Mouse (Mus musculus) stomach, postnatal 0 days (tissue): ENCODE measurements around the gene Wdr25. TPM values are rescaled to one million over a fixed set of nuclear protein-coding genes. Genes with fewer than 3 reads are reported as not detected.
A peak's percentile ranks its signal among the peaks of the same experiment; 100 is the strongest.

Source experiments
- ATAC-seq: fragments of 200-750 bp; cut with Nextera tagmentation; 2 replicates; pipeline ENCODE4 v1.8.0; 2017; ENCODE audit not compliant: low FRiP score, low TSS enrichment
- DNase-seq: peaks from one replicate; pipeline ENCODE4 v3.0.0-alpha.2; 2016; ENCODE audit warnings: low spot score
- H3K27ac ChIP-seq: fragments of 300-500 bp; sonication (generic); replicated peaks from 2 replicates; pipeline ENCODE4 v1.5.1; 2014; ENCODE audit warnings: mild to moderate bottlenecking, control low read depth
- H3K27me3 ChIP-seq: fragments of 300-500 bp; sonication (generic); 2 replicates; pipeline ENCODE4 v1.6.1; 2014; ENCODE audit warnings: low read length; ENCODE audit not compliant: control insufficient read depth, insufficient read depth
- H3K36me3 ChIP-seq: fragments of 300-500 bp; sonication (generic); 2 replicates; pipeline ENCODE4 v1.6.1; 2014; ENCODE audit warnings: low read length, mixed read lengths; ENCODE audit not compliant: control insufficient read depth, insufficient read depth
- H3K4me1 ChIP-seq: fragments of 300-500 bp; sonication (generic); replicated peaks from 2 replicates; pipeline ENCODE4 v1.6.1; 2014; ENCODE audit warnings: antibody characterized with exemption; ENCODE audit not compliant: control insufficient read depth, insufficient read depth
- H3K4me2 ChIP-seq: fragments of 300-500 bp; sonication (generic); replicated peaks from 2 replicates; pipeline ENCODE4 v1.6.1; 2014; ENCODE audit warnings: low read depth, mild to moderate bottlenecking, control low read depth, moderate library complexity
- H3K4me3 ChIP-seq: fragments of 300-500 bp; sonication (generic); 2 replicates; pipeline ENCODE4 v1.5.1; 2014; ENCODE audit warnings: low read depth, low read length, control low read depth
- H3K9ac ChIP-seq: fragments of 300-500 bp; sonication (generic); 2 replicates; pipeline ENCODE4 v1.6.1; 2014; ENCODE audit warnings: mild to moderate bottlenecking, low read length, control low read depth, mixed read lengths
- H3K9me3 ChIP-seq: fragments of 300-500 bp; sonication (generic); 2 replicates; pipeline ENCODE4 v1.6.1; 2016; ENCODE audit warnings: low read length; ENCODE audit not compliant: control insufficient read depth
- CTCF ChIP-seq: IDR thresholded peaks from 2 replicates; pipeline ENCODE4 v1.5.1; 2016; ENCODE audit warnings: antibody characterized with exemption, low read depth, mild to moderate bottlenecking, moderate library complexity
- EP300 ChIP-seq: optimal IDR thresholded peaks from 2 replicates; pipeline ENCODE3; 2016; ENCODE audit warnings: antibody characterized with exemption
- WGBS: fragments of 180-500 bp; shearing (Covaris S2); extraction: QIAGEN DNeasy Blood & Tissue Kit; methylation state at CpG from one replicate; pipeline ENCODE4 v1.1.7; 2014; 5-methylcytosine and 5-hydroxymethylcytosine counted together
- polyA plus RNA-seq: library from polyadenylated mRNA; unstranded; fragments of >200 nt; fragmentation: Nextera tagmentation; extraction: Ambion mirVana; gene quantifications from 2 replicates; pipeline ENCODE4 v1.2.1, GENCODE M21; 2015

The Wdr25 gene
- polyA plus RNA-seq, 1 experiment from 2014 or later = 3.9 TPM

DNA sequence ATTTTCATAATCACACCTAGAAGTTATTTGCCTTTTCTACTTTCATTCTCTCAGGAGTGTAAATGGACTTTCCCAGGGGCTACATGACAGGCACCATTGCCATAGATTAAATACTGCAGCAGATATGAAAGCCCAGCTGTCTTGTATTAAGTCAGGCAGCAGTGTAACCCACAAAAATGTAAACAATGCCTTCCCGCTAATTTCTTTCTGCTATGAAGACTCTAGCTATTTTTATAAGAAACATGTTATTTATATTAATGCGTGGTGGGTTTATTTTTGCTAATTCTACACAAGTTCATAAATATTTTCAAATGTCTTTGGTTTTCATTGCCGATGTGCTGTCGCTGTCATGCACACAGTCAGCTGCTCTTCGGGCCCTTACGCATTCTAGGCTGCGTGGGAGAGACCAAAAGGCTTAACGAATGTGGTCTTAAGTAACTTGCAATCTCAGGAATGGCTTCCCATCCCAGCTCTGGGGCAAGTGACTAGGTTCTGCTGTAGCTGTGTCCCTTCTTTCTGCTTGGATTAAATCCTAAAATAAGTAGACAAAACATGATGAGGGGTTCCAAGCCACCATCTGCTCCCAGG is 16.5 kb downstream of the Wdr25 start:
- DNase-seq (no peak), ATAC-seq (no peak)
- 52% methylated on average over 8 of the region's 8 CpGs for WGBS
- Histone ChIP-seq H3K36me3 (no peaks in the 10 kb centered on the region), H3K9me3 (no peaks in the 10 kb centered on the region), H3K4me1 (peaks cover 2% of the 10 kb centered on the region; the same call in 1 of the 2 replicates), H3K9ac (no peak overlapping the region), H3K27me3 (no peaks in the 10 kb centered on the region), H3K27ac (no peak overlapping the region), H3K4me3 (no peak overlapping the region), H3K4me2 (no peak overlapping the region)
- no peak for TF ChIP-seq CTCF

DNA sequence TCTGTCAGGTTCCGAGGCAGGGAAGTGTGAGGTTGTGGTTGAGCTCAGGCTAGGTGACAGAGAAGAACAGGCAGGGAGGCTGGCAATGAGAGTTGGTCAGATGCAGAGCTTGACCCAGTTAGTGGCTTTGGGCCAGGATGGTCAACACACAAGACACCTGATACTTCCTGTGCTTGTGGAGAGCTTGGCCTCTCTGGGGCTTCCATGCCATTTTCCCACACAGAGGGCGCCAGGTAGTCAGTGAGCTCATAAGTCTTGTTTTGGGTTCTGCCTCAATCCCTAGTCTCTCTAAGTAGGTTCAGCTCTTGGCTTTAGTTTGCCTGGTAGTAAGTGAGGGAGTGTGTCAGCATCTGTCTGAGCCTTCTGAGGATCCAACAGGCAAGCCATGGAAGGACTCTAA is 19.0 kb downstream of the Wdr25 start:
- H3K9me3 ChIP-seq = no peaks in the 10 kb centered on the region
- H3K36me3 ChIP-seq = no peaks in the 10 kb centered on the region
- 91% methylated on average over 2 of the region's 2 CpGs for WGBS
- H3K4me1 ChIP-seq = peaks cover 2% of the 10 kb centered on the region; the same call in 1 of the 2 replicates
- ATAC-seq (no peak), DNase-seq (no peak)
- H3K9ac ChIP-seq = no peak overlapping the region
- H3K4me2 ChIP-seq = no peak overlapping the region
- no peak overlapping the region for H3K4me3 ChIP-seq
- TF ChIP-seq CTCF (no peak), EP300 (no peak)
- no peak overlapping the region for H3K27ac ChIP-seq
- no peaks in the 10 kb centered on the region for H3K27me3 ChIP-seq

GRCm38 (mm10) chr12:108914198-108914597 is 20.8 kb downstream of the Wdr25 start:
- Histone ChIP-seq H3K9me3 (no peaks in the 10 kb centered on the region), H3K4me2 (no peak overlapping the region), H3K9ac (no peak overlapping the region), H3K27ac (no peak overlapping the region; the same call in 1 of the 2 replicates), H3K4me1 (peaks cover 2% of the 10 kb centered on the region; the same call in 1 of the 2 replicates), H3K36me3 (no peaks in the 10 kb centered on the region), H3K4me3 (no peak overlapping the region), H3K27me3 (no peaks in the 10 kb centered on the region)
- TF ChIP-seq EP300 = no peak
- no peak for TF ChIP-seq CTCF
- ATAC-seq (no peak), DNase-seq (no peak)
- WGBS = 53% methylated on average over 3 of the region's 3 CpGs

GRCm38 (mm10) chr12:108914709-108915340 is 21.4 kb downstream of the Wdr25 start:
- ATAC-seq (no peak), DNase-seq (no peak)
- Histone ChIP-seq H3K27me3 (no peaks in the 10 kb centered on the region), H3K4me2 (no peak overlapping the region), H3K4me3 (no peak overlapping the region), H3K4me1 (peaks cover 2% of the 10 kb centered on the region; the same call in 1 of the 2 replicates), H3K27ac (no peak overlapping the region; the same call in 1 of the 2 replicates), H3K9me3 (no peaks in the 10 kb centered on the region), H3K9ac (no peak overlapping the region), H3K36me3 (no peaks in the 10 kb centered on the region)
- 47% methylated on average over 12 of the region's 12 CpGs for WGBS
- TF ChIP-seq EP300 = no peak
- TF ChIP-seq CTCF = no peak

GRCm38 (mm10) chr12:108915893-108916292 is 22.5 kb downstream of the Wdr25 start:
- H3K36me3 ChIP-seq = no peaks in the 10 kb centered on the region
- H3K27ac ChIP-seq = no peak overlapping the region
- H3K4me3 ChIP-seq = no peak overlapping the region
- 36% methylated on average over 6 of the region's 6 CpGs for WGBS
- H3K4me2 ChIP-seq = no peak overlapping the region
- H3K9me3 ChIP-seq = no peaks in the 10 kb centered on the region
- no peak for DNase-seq
- no peak overlapping the region for H3K9ac ChIP-seq
- peak; percentile 43; the same call in 1 of the 2 replicates for ATAC-seq
- H3K27me3 ChIP-seq = no peaks in the 10 kb centered on the region
- peaks cover 2% of the 10 kb centered on the region; the same call in 1 of the 2 replicates for H3K4me1 ChIP-seq
- no peak for TF ChIP-seq EP300
- no peak for TF ChIP-seq CTCF

DNA sequence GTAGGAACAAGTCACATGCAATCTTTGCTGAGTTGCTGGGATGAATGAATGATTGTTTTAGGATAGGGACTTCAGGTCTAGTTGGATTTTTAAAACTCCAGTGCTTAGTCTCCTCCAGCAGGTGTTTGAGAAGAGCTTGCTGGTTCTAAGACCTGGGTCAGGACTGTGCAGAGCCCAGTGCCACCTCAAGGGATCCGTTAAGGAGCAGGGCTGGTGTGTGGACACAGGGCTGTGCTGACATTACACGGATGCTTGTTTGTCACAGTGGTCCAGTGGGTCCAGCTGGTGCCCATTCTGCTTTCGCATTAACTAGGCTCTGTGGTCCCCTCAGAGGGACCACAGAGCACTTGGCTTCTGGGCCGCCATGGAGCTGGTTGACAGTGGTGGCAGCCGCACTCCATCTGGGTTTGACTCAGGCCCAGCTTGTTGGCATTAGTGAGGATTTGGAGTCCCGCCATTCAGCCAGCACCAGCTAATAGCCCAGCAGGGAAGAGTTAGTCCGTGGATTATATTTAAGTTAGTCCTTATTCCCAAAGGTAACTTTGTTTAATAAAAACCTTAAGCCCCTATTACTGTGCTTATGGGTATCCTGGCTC is 23.1 kb downstream of the Wdr25 start:
- WGBS = 70% methylated on average over 7 of the region's 7 CpGs
- Histone ChIP-seq H3K27ac (no peak overlapping the region), H3K4me2 (no peak overlapping the region), H3K4me3 (no peak overlapping the region), H3K9ac (no peak overlapping the region), H3K9me3 (no peaks in the 10 kb centered on the region), H3K27me3 (no peaks in the 10 kb centered on the region), H3K4me1 (peaks cover 2% of the 10 kb centered on the region; the same call in 1 of the 2 replicates), H3K36me3 (no peaks in the 10 kb centered on the region)
- TF ChIP-seq EP300 = no peak
- TF ChIP-seq CTCF = no peak
- no peak for ATAC-seq
- no peak for DNase-seq
